Mouse (Mus musculus) CD4-positive helper T cell, adult 2 months (primary cell): ENCODE results near the gene Col5a2.
"Not testable (repeated sequence)": the region's sequence is repeated elsewhere in the genome, so short reads cannot be mapped to it uniquely, and the experiment has no call there.

Experiments used
- DNase-seq: peaks from one replicate; pipeline ENCODE4 v3.0.0-alpha.2; 2012; ENCODE audit warnings: low read depth, missing footprints, low spot score

Col5a2 gene

DNA sequence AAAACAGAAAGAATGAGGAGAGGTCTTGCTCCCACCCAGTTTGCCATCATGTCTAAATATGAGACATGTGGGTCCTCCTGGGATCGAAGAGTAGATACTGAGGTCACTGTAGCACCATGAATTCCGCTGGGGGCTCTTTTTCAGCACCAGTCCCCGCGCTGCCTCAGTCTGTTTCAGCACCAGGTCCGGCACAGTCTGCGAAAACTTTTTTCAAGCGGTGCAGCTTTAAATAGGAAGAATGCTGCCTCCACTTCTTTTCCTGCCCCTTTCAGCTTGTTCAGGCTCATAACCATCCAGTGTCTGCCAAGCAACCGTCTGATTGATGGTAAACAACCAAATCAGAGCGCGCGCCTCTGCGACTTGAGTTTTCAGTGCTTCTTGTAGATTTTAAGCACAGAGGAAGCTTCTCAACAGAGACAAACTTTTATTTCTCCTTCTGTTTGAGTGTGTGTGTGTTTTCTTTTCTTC lies at the start of gene Col5a2:
TSS of gene Col5a2 (minus strand) at position 418 of the 468 bp plus-strand sequence.
- DNase-seq = no peak

GRCm38 (mm10) chr1:45550531-45550930 lies 47.4 kb upstream of the Col5a2 start:
- no peak for DNase-seq

DNA sequence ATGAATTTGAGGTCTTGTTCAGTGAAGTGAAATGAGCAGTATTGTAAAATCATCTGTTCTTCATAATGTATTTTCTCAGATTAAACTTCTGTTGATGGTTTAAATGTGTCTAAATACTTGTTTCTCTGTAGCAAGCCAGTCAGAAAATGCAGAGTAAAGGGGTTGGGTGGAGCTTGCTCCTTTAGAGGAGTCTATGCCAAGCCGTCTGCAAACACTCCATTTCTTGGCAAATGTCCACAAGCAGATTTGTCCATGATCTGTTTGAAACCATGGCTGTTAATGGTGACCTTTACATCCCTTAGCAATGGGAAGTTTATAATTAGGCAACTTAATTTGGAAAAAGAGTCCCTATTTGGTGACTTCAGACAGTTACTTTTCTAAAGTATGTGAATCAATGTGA lies 38.8 kb upstream of the Col5a2 start:
- no peak for DNase-seq

GRCm38 (mm10) chr1:45541161-45541560 lies 38.1 kb upstream of the Col5a2 start:
- no peak for DNase-seq

DNA sequence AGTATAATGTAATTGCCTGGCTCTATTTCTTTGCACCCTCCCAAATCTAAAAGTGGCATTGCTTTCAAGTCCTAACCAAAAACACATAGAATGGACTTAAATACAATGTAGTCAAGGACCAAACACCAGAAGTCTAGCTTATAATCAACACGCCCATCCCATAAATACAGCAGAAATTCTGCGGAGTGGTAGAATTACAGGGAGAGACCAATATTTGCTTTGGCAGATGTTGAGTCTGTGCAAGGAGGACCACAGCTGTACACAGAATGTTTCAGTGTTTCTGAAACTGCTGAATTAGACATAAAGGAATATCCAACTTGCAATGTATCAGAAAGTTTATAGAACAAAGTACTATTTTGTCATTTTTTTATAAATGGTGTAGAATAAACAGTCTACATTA lies 28.4 kb upstream of the Col5a2 start:
- DNase-seq = no peak

GRCm38 (mm10) chr1:45527476-45527875 lies 24.4 kb upstream of the Col5a2 start:
- not testable (repeated sequence) for DNase-seq

GRCm38 (mm10) chr1:45523601-45524000 lies 20.5 kb upstream of the Col5a2 start:
- no peak for DNase-seq

- DNase-seq = no peak
These were observed 18.4 kb upstream of the Col5a2 start for GRCm38 (mm10) chr1:45521486-45521885.

- DNase-seq = no peak
These were observed 791 bp downstream of the Col5a2 start for GRCm38 (mm10) chr1:45502241-45502741.

DNA sequence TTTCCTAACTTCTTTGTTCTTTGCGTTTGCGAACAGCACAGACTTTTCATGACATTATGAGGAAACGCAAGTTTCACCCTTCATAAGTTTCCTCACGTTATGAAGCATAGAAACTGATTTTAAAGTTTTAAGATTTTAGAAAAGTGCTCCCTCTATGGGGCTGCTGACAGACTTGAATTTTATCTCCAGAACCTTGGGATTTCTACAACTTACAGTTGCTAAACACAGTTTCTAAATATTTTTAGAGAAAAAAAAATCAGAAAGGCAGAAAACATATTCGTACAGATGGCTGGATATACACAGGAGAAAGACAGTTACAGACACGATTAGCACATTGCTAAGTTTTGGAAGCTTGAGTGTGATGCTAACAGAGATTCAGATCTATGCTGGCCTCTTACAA lies 1.6 kb downstream of the Col5a2 start:
- no peak for DNase-seq

GRCm38 (mm10) chr1:45500456-45500855 lies 2.6 kb downstream of the Col5a2 start:
- no peak for DNase-seq

DNA sequence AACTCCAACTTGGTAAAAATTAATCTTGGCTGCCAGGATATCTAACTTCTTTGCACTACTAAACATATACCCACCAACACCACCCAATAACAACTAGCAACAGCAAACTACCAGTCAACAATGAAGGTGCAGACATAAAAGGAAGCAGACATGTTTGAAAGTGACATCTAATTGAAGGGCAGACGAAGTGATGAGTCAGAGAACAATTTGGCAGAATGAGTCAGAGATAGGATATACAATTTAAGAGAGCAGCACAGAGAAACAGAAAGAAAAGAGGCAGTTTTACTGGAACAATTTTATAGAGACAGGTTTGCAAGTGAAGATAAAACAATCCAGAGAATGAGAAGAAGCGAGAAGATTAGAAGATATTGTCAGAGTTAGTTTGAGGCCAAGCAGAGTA lies 8.1 kb downstream of the Col5a2 start:
- no peak for DNase-seq

- DNase-seq = no peak
These were observed 10.9 kb downstream of the Col5a2 start for GRCm38 (mm10) chr1:45492130-45492723.

- DNase-seq = no peak
These were observed 12.6 kb downstream of the Col5a2 start for GRCm38 (mm10) chr1:45490451-45490850.

- no peak for DNase-seq
These were observed 14.8 kb downstream of the Col5a2 start for GRCm38 (mm10) chr1:45488291-45488690.

- DNase-seq = no peak
These were observed 20.1 kb downstream of the Col5a2 start for GRCm38 (mm10) chr1:45483001-45483400.

GRCm38 (mm10) chr1:45481876-45482275 lies 21.2 kb downstream of the Col5a2 start:
- DNase-seq = no peak

GRCm38 (mm10) chr1:45479087-45479486 lies 24.0 kb downstream of the Col5a2 start:
- DNase-seq = no peak

- no peak for DNase-seq
These were observed 30.3 kb downstream of the Col5a2 start for GRCm38 (mm10) chr1:45472751-45473150.

DNA sequence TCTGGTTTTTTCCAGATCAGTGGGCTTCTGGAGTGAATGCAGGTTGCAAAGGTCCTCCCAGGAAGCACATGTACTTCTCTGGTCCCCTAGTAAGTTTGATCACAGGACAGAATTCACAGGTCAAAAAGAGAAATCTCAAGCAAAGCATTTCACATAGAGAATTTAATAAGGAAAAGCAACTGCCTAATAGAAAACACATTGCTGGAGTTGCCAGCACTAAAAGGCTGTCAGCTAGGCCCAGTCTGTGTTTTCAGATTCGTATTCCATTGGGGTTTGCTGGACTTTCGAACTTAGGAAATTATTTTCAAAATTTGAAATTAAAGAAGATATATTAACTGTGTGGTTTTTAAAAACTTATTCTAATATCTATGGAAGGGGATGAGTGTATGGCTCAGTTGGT lies 42.3 kb downstream of the Col5a2 start:
- DNase-seq = no peak

DNA sequence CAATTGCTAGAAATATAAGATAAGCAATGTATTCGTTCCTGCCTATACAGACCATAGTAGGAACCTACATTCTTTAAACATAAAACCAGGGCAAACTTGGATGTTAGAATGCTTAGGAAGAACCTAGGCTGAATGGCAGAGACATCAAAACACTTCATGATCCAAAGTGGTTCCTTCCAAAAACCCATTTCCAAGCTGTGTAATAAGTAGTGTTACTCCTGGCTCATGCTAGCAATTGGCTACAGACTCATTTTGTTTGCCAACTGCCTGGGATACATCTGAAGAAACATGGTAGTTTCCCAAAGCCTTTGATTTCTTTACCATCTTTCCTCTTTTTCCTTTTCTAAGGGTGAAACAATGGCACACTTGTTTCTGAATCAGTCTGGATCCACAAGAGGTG lies 47.3 kb downstream of the Col5a2 start:
- no peak for DNase-seq

GRCm38 (mm10) chr1:45448856-45449255 lies 54.2 kb downstream of the Col5a2 start:
- DNase-seq = no peak

DNA sequence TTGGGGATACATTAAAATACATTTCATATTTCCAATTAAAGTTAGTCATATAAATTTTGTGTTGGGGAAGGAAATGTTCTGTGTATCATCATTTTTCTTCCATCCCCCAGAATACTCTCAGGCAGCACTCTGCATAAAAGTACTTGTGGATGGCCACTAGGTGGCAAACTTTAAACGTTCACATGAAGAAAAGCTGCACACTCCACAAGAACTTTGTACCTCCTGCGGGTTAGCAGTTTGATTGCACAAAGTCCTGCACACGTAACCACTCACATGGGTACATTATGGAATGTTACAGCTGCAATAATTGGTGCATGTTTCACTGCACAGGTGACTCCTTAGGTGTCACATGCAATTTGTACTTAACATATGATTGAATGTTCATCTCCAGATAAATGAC lies 71.2 kb downstream of the Col5a2 start:
- no peak for DNase-seq

DNA sequence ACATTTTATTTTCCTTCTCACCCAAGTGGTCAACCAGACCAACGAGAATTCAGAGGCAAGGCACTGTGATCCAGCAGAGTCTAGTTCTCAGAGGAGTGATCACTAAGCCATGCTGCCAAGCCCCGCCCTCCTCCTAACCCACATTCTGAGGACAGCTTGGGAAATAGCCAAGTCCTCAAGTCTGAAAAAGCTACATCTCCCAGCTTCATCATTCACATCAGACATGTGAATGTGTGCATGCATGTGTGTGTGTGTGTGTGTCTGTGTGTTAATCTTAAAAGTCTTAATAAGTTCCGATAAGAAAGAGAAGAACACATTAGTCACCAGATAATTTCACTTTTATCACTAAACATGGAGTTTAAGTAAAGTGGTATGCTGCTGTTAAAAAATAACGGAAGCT lies 72.6 kb downstream of the Col5a2 start:
- DNase-seq = no peak
